Mouse (Mus musculus): ENCODE data around the gene Xpr1.

DNA sequence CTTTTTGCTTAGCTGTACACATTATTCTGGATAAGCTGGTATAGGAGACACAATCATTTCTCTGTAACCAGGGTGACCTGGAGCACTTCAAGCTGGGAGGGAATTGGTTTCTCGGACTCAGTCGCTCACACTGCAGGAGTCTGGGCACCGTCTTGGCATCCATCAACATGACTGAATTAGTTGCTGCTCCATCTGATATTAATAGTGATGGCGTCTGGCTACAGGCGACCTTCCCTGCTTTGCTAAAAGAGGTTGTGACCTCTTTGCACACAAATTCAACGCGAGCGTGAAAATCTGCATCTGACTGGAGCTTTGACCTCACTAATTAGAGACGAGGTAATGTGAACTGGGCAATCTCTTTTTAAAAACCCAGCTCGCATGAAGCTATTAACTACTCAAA lies 46.2 kb upstream of the Xpr1 start:
- TF ChIP-seq CTCF (IDR thresholded peaks at IDR 0.05; ENCODE audit: low read depth, low read length) (no peak), TAL1 (conservative IDR thresholded peaks at IDR 0.05; ENCODE audit: low read depth, low read length) (no peak)
